Mouse (Mus musculus) lung, postnatal 0 days (tissue): ENCODE data around the gene Spata17. TPM values are rescaled to one million over a fixed set of nuclear protein-coding genes. Genes with fewer than 3 reads are reported as not detected.
A peak's percentile ranks its signal among the peaks of the same experiment; 100 is the strongest.

Source experiments
- ATAC-seq: fragments of 200-750 bp; cut with Nextera tagmentation; 2 replicates; pipeline ENCODE4 v1.8.0; 2017; ENCODE audit warnings: moderate library complexity
- DNase-seq: peaks from one replicate; pipeline ENCODE4 v3.0.0-alpha.2; 2016; ENCODE audit warnings: low spot score
- H3K27ac ChIP-seq: fragments of 300-500 bp; sonication (generic); 2 replicates; pipeline ENCODE4 v1.5.1; 2014; ENCODE audit warnings: antibody characterized with exemption, mild to moderate bottlenecking, low read length, mixed read lengths
- H3K27me3 ChIP-seq: fragments of 300-500 bp; sonication (generic); replicated peaks from 2 replicates; pipeline ENCODE4 v1.6.1; 2014; ENCODE audit warnings: low read length, mixed read lengths; ENCODE audit not compliant: insufficient read depth
- H3K36me3 ChIP-seq: fragments of 300-500 bp; sonication (generic); 2 replicates; pipeline ENCODE4 v1.6.1; 2014; ENCODE audit warnings: low read length, mixed read lengths; ENCODE audit not compliant: insufficient read depth
- H3K4me1 ChIP-seq: fragments of 300-500 bp; sonication (generic); 2 replicates; pipeline ENCODE4 v1.6.1; 2014; ENCODE audit warnings: antibody characterized with exemption, low read depth, low read length, mixed read lengths; ENCODE audit not compliant: insufficient read depth
- H3K4me2 ChIP-seq: fragments of 300-500 bp; sonication (generic); replicated peaks from 2 replicates; pipeline ENCODE4 v1.6.1; 2014; ENCODE audit warnings: low read depth, mild to moderate bottlenecking, low read length, moderate library complexity, mixed read lengths
- H3K4me3 ChIP-seq: fragments of 300-500 bp; sonication (generic); 2 replicates; pipeline ENCODE4 v1.5.1; 2014; ENCODE audit warnings: low read depth, low read length
- H3K9ac ChIP-seq: fragments of 300-500 bp; sonication (generic); replicated peaks from 2 replicates; pipeline ENCODE4 v1.6.1; 2014; ENCODE audit warnings: low read depth, mild to moderate bottlenecking
- H3K9me3 ChIP-seq: fragments of 300-500 bp; sonication (generic); 2 replicates; pipeline ENCODE4 v1.6.1; 2016; ENCODE audit warnings: low read length, mixed read lengths
- CTCF ChIP-seq: IDR thresholded peaks from 2 replicates; pipeline ENCODE4 v1.5.1; 2016; ENCODE audit warnings: antibody characterized with exemption, mild to moderate bottlenecking
- EP300 ChIP-seq: IDR thresholded peaks from 2 replicates; pipeline ENCODE4 v1.6.1; 2016; ENCODE audit warnings: antibody characterized with exemption, mild to moderate bottlenecking, control low read depth
- WGBS: fragments of 180-500 bp; shearing (Covaris S2); extraction: QIAGEN DNeasy Blood & Tissue Kit; methylation state at CpG from one replicate; pipeline ENCODE4 v1.1.7; 2014; 5-methylcytosine and 5-hydroxymethylcytosine counted together
- polyA plus RNA-seq: library from polyadenylated mRNA; unstranded; fragments of >200 nt; fragmentation: Nextera tagmentation; extraction: Ambion mirVana; gene quantifications from 2 replicates; pipeline ENCODE4 v1.2.1, GENCODE M21; 2015

The Spata17 gene
- polyA plus RNA-seq, 1 experiment from 2014 or later: 3.1 TPM

DNA sequence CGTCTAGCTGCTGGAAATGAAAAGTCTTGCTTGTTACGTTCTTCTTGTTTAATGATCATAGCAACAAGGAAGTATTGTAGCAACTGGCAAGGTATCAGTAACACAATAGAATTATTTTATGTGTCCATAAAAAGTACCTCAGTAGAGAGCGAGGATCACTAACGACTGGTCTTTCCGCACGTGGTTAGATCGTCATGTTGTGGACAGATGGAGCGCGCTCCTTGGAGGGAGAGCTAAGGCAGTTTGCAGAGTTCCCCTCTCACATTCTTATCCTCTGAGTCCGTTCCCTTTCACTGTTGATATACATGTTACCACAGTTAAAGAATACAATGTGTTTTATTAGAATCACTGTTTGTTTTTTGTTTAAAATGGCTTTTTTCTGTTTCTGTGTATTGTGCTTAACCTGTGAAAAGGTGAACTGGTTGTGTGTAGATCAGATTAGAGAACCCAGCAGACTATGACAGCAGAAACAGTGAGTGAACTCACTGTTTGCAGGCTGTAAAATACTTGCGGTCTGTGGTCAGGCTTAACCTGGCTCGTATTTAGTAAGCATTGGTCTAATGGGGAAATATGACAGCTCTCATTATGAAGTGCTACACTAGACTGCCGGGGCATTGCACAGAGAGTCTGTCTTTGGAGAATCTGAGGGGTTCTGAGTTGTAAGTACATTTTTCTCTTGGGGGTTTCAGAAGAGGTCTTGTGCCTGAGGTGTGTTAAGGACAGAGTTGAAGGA lies 13.3 kb upstream of the Spata17 start:
- Histone ChIP-seq H3K36me3 (no peaks in the 10 kb centered on the region), H3K4me2 (no peak overlapping the region), H3K4me3 (no peak overlapping the region), H3K4me1 (no peaks in the 10 kb centered on the region), H3K9ac (no peak overlapping the region), H3K9me3 (no peaks in the 10 kb centered on the region), H3K27ac (no peak overlapping the region), H3K27me3 (no peaks in the 10 kb centered on the region)
- WGBS: 78% methylated on average over 13 of the region's 13 CpGs
- no peak for ATAC-seq
- TF ChIP-seq CTCF (no peak), EP300 (no peak)
- DNase-seq: no peak

DNA sequence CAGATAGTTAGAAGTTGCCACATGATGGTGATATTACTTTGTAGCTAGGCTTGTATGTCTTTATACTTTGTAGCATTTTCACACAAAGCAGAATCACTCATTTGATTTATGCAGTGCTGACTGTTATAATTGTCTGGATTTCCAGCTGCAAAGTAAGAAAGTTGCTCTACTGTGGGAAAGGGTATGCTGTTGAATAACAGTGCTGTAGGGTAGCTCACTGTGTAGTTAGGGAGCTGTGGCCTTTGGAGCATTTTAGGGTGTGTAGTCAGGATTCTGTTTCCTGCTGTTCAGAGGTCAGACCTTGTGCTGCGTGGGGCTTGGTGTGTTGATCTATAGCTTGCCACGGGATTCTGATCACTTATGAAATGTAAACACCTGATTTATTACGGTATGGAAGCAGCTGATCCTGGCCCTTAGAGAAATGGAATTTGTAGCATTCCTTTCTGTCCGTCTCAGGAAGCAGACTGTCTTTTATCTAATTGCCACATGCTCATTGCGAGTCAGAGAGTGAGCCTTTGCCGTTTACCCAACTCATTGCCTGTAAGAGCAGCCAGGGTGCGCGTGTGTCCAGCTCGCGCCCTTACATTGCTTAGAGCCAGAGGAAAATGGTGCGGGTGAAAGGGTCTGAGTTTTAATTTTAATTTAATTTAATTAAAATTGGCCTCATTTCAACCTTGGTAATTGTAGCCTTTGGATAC lies 11.2 kb upstream of the Spata17 start:
- H3K27ac ChIP-seq: no peak overlapping the region
- ATAC-seq (no peak), DNase-seq (no peak)
- no peaks in the 10 kb centered on the region for H3K27me3 ChIP-seq
- no peak overlapping the region for H3K9ac ChIP-seq
- TF ChIP-seq EP300 (no peak), CTCF (no peak)
- H3K36me3 ChIP-seq: no peaks in the 10 kb centered on the region
- H3K9me3 ChIP-seq: no peaks in the 10 kb centered on the region
- H3K4me2 ChIP-seq: no peak overlapping the region
- H3K4me1 ChIP-seq: no peaks in the 10 kb centered on the region
- H3K4me3 ChIP-seq: no peak overlapping the region
- 51% methylated on average over 11 of the region's 11 CpGs for WGBS

DNA sequence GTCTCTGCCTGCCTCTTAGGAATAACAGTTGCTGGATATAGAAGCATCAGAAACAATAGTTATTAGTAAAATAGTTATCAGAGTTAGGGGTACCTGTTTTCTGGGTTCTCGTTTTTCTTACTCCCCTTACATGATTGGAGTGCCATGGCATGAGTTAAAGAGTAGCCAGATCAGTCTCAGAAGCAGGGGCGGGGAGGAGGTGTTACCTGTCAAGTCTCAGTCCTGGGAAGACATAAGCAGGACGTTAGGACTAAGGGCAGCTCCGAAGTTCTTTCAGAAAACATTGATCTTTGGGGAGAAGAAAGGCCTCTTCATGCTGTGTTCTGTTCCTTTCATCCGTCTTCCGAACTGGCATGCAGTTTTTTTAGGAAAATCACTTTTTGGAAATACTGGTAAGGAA lies 5.5 kb upstream of the Spata17 start:
- Histone ChIP-seq H3K27me3 (no peaks in the 10 kb centered on the region), H3K9me3 (no peaks in the 10 kb centered on the region), H3K4me3 (no peak overlapping the region), H3K36me3 (no peaks in the 10 kb centered on the region), H3K4me2 (no peak overlapping the region), H3K27ac (no peak overlapping the region), H3K4me1 (no peaks in the 10 kb centered on the region), H3K9ac (no peak overlapping the region)
- ATAC-seq (no peak), DNase-seq (no peak)
- TF ChIP-seq CTCF: no peak
- TF ChIP-seq EP300: no peak
- WGBS: 69% methylated on average over 6 of the region's 6 CpGs

DNA sequence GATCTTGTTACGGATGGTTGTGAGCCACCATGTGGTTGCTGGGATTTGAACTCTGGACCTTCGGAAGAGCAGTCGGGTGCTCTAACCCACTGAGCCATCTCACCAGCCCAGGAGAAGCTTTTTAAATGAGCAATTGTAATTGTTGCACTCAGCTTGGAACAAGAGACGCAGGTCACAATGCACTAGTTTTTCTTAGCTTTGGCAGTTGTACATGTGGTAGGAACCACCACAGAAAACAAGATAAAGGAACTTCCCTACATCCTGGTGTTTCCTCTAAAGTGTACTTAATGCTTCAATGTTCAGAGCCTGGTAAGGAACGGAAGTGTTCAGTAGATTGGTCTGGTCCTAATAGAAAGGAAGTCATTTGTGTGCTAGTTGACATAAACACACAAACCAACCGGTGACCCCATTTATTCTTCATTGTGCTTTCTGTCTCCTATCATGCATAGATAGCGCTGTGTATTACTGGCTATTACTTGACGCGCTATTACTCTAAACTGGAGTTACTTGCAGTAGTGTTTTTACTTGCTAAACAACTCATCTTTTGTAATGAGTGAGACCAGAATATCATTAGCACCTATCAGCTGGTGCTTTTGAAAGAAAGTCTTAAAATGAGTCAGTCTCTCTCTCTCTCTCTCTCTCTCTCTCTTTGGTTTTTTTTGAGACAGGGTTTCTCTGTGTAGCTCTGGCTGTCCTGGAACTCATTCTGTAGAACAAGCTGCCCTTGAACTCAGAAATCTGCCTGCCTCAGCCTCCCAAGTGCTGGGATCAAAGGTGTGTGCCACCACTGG lies 1.6 kb upstream of the Spata17 start:
- Histone ChIP-seq H3K4me3 (no peak overlapping the region), H3K9ac (no peak overlapping the region), H3K4me2 (no peak overlapping the region), H3K36me3 (no peaks in the 10 kb centered on the region), H3K4me1 (no peaks in the 10 kb centered on the region), H3K27ac (no peak overlapping the region), H3K27me3 (no peaks in the 10 kb centered on the region), H3K9me3 (no peaks in the 10 kb centered on the region)
- TF ChIP-seq CTCF (no peak), EP300 (0 out of 2 replicates have a peak, but pooled peaks have one; percentile 8)
- ATAC-seq (no peak), DNase-seq (no peak)
- WGBS: 75% methylated on average over 9 of the region's 9 CpGs

DNA sequence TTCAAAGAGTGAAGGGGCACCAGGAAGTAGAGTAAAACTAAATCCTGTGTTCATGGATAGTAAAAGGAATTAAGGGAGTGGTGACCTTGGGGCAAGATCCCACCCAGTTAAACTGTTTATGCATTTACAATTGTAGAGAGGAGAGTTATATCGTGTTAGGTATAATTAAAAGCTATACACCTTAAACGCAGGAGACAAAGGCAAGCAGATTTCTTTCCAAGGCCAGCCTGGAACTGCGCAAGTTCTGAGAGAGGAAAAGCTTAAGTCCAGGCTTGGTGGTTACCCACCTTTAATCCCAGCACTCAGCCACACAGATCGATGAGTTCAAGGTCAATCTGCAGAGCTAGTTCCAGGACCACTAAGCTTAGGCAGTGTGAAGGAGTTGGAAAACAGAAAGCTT lies 4.5 kb downstream of the Spata17 start:
- Histone ChIP-seq H3K36me3 (no peaks in the 10 kb centered on the region), H3K4me2 (no peak overlapping the region), H3K9ac (no peak overlapping the region), H3K9me3 (no peaks in the 10 kb centered on the region), H3K27ac (no peak overlapping the region), H3K4me1 (no peaks in the 10 kb centered on the region), H3K27me3 (no peaks in the 10 kb centered on the region), H3K4me3 (no peak overlapping the region)
- WGBS: 90% methylated on average over 4 of the region's 4 CpGs
- DNase-seq (no peak), ATAC-seq (no peak)
- TF ChIP-seq CTCF: no peak
- no peak for TF ChIP-seq EP300

DNA sequence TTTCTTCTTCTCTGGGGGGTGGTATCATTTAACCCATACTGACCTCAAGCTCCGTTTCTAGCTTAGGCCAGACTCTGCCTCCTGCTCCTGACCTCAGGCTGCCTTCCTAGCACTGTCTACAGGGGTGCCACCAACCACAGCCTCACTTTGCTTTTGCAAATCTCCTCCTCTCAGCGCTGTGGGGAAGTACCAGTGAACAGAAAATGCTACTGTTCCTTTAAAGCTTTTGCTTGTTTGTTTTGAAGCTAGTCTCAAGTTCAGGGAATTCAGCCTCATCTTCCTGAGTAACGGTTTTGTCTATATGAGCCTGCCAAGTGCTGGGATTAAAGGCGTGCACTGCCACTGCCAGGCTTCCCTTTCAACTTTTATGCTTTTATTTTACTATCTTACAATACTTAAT lies 5.8 kb downstream of the Spata17 start:
- Histone ChIP-seq H3K4me1 (no peaks in the 10 kb centered on the region), H3K9me3 (no peaks in the 10 kb centered on the region), H3K9ac (no peak overlapping the region), H3K36me3 (no peaks in the 10 kb centered on the region), H3K4me2 (no peak overlapping the region), H3K27ac (no peak overlapping the region), H3K27me3 (no peaks in the 10 kb centered on the region), H3K4me3 (no peak overlapping the region)
- ATAC-seq: no peak
- DNase-seq: no peak
- WGBS: 34% methylated on average over 4 of the region's 4 CpGs
- no peak for TF ChIP-seq EP300
- no peak for TF ChIP-seq CTCF
